Mouse (Mus musculus) kidney, postnatal 0 days (tissue): ENCODE data around the gene Dhx16. TPM values are rescaled to one million over a fixed set of nuclear protein-coding genes. Genes with fewer than 3 reads are reported as not detected.

Experiments
- ATAC-seq: fragments of 200-750 bp; cut with Nextera tagmentation; replicated peaks from 2 replicates; pipeline ENCODE4 v1.8.0; 2017; ENCODE audit warnings: low read depth, moderate number of reproducible peaks, moderate TSS enrichment, moderate library complexity; ENCODE audit not compliant: low FRiP score
- DNase-seq: peaks from one replicate; pipeline ENCODE4 v3.0.0-alpha.2; 2016; ENCODE audit warnings: low spot score
- H3K27ac ChIP-seq: fragments of 300-500 bp; sonication (generic); 2 replicates; pipeline ENCODE4 v1.5.1; 2014; ENCODE audit warnings: mild to moderate bottlenecking
- H3K27me3 ChIP-seq: fragments of 300-500 bp; sonication (generic); 2 replicates; pipeline ENCODE4 v1.6.1; 2014; ENCODE audit warnings: low read length, mixed read lengths; ENCODE audit not compliant: insufficient read depth
- H3K36me3 ChIP-seq: fragments of 300-500 bp; sonication (generic); 2 replicates; pipeline ENCODE4 v1.6.1; 2014; ENCODE audit warnings: low read length, mixed read lengths; ENCODE audit not compliant: insufficient read depth
- H3K4me1 ChIP-seq: fragments of 300-500 bp; sonication (generic); replicated peaks from 2 replicates; pipeline ENCODE4 v1.6.1; 2014; ENCODE audit warnings: antibody characterized with exemption, low read length, mixed read lengths; ENCODE audit not compliant: insufficient read depth
- H3K4me2 ChIP-seq: fragments of 300-500 bp; sonication (generic); 2 replicates; pipeline ENCODE4 v1.6.1; 2014; ENCODE audit warnings: mild to moderate bottlenecking, low read length, moderate library complexity, mixed read lengths
- H3K4me3 ChIP-seq: fragments of 300-500 bp; sonication (generic); replicated peaks from 2 replicates; pipeline ENCODE4 v1.5.1; 2014; ENCODE audit warnings: low read depth, low read length
- H3K9ac ChIP-seq: fragments of 300-500 bp; sonication (generic); 2 replicates; pipeline ENCODE4 v1.6.1; 2014; ENCODE audit warnings: low read depth, low read length
- H3K9me3 ChIP-seq: fragments of 300-500 bp; sonication (generic); replicated peaks from 2 replicates; pipeline ENCODE4 v1.6.1; 2016; ENCODE audit warnings: low read length, inconsistent platforms, mixed read lengths
- CTCF ChIP-seq: IDR thresholded peaks from 2 replicates; pipeline ENCODE4 v1.5.1; 2016; ENCODE audit warnings: antibody characterized with exemption, low read depth, mild to moderate bottlenecking, moderate library complexity
- WGBS: fragments of 180-500 bp; shearing (Covaris S2); extraction: QIAGEN DNeasy Blood & Tissue Kit; methylation state at CpG from one replicate; pipeline ENCODE4 v1.1.7; 2014; 5-methylcytosine and 5-hydroxymethylcytosine counted together
- polyA plus RNA-seq: library from polyadenylated mRNA; unstranded; fragments of >200 nt; fragmentation: Nextera tagmentation; extraction: Ambion mirVana; gene quantifications from 2 replicates; pipeline ENCODE4 v1.2.1, GENCODE M21; 2015

Gene Dhx16
- 29.2 and 33.3 TPM in 2 replicates for polyA plus RNA-seq

GRCm38 (mm10) chr17:35879245-35880057 lies at the start of gene Dhx16:
Dhx16 (plus strand) TSS chr17:35879819.
- Histone ChIP-seq H3K27me3 (no peaks in the 10 kb centered on the region), H3K4me2 (peak within 1 kb of the TSS; percentile 85), H3K36me3 (peaks cover 27% of the 10 kb centered on the region; the same call in 1 of the 2 replicates), H3K27ac (peak within 1 kb of the TSS; percentile 69), H3K4me1 (no peaks in the 10 kb centered on the region; the same call in 1 of the 2 replicates), H3K4me3 (peak within 1 kb of the TSS; percentile 97), H3K9me3 (no peaks in the 10 kb centered on the region), H3K9ac (peak within 1 kb of the TSS; percentile 84)
- TF ChIP-seq CTCF, result peak; percentile 83
- peak; percentile 92 for ATAC-seq
- DNase-seq, result peak; percentile 97
- 5% methylated on average over 66 of the region's 66 CpGs for WGBS

- H3K4me3 ChIP-seq, result no peak overlapping the region
- no peaks in the 10 kb centered on the region for H3K27me3 ChIP-seq
- no peak for TF ChIP-seq CTCF
- DNase-seq, result no peak
- H3K4me2 ChIP-seq, result no peak overlapping the region
- H3K9ac ChIP-seq, result no peak overlapping the region
- H3K27ac ChIP-seq, result no peak overlapping the region
- no peaks in the 10 kb centered on the region for H3K9me3 ChIP-seq
- ATAC-seq, result no peak
- H3K4me1 ChIP-seq, result peaks cover 10% of the 10 kb centered on the region
- WGBS, result 64% methylated on average over 8 of the region's 8 CpGs
- H3K36me3 ChIP-seq, result peaks cover 31% of the 10 kb centered on the region
Observed at GRCm38 (mm10) chr17:35832400-35833238, 47.0 kb upstream of the Dhx16 start.

GRCm38 (mm10) chr17:35833239-35833751 lies 46.3 kb upstream of the Dhx16 start:
- TF ChIP-seq CTCF, result no peak
- whole genome bisulfite sequencing, result 29% methylated on average over 5 of the region's 5 CpGs
- no peak for DNase-seq
- Histone ChIP-seq H3K36me3 (peaks cover 31% of the 10 kb centered on the region), H3K4me2 (no peak overlapping the region), H3K27ac (no peak overlapping the region), H3K4me3 (no peak overlapping the region), H3K4me1 (peaks cover 10% of the 10 kb centered on the region), H3K9ac (no peak overlapping the region), H3K27me3 (no peaks in the 10 kb centered on the region), H3K9me3 (no peaks in the 10 kb centered on the region)
- no peak for ATAC-seq

GRCm38 (mm10) chr17:35833894-35834293 lies 45.7 kb upstream of the Dhx16 start:
- Histone ChIP-seq H3K4me2 (0 out of 2 replicates have a peak overlapping the region, but pooled peaks have one; percentile 6), H3K27me3 (no peaks in the 10 kb centered on the region), H3K9me3 (no peaks in the 10 kb centered on the region), H3K9ac (no peak overlapping the region), H3K4me1 (peaks cover 10% of the 10 kb centered on the region), H3K36me3 (peaks cover 31% of the 10 kb centered on the region), H3K27ac (no peak overlapping the region), H3K4me3 (no peak overlapping the region)
- no peak for ATAC-seq
- 56% methylated on average over 5 of the region's 5 CpGs for WGBS
- TF ChIP-seq CTCF, result no peak
- no peak for DNase-seq

GRCm38 (mm10) chr17:35834696-35835422 lies 44.8 kb upstream of the Dhx16 start:
- Histone ChIP-seq H3K27me3 (no peaks in the 10 kb centered on the region), H3K27ac (no peak overlapping the region), H3K4me1 (peaks cover 13% of the 10 kb centered on the region), H3K9me3 (no peaks in the 10 kb centered on the region), H3K4me2 (peak overlapping the region; percentile 83), H3K36me3 (peaks cover 31% of the 10 kb centered on the region), H3K4me3 (0 out of 2 replicates have a peak overlapping the region, but pooled peaks have one; percentile 76), H3K9ac (0 out of 2 replicates have a peak overlapping the region, but pooled peaks have one; percentile 1)
- no peak for DNase-seq
- 57% methylated on average over 26 of the region's 26 CpGs for WGBS
- ATAC-seq, result no peak
- peak; percentile 29; the same call in 1 of the 2 replicates for TF ChIP-seq CTCF
